16 mouse cellular contexts compared by ENCODE assay signal in genomic region chr14:62291406-62291987, GRCm38 (mm10). TPM values are rescaled to one million over a fixed set of nuclear protein-coding genes. Genes with fewer than 3 reads are reported as not detected.
DNase-seq lines count a peak whose midpoint lies in the region; ATAC-seq and TF ChIP-seq lines count a peak whose summit lies in the region.
"Had no signal": no experiment of that assay in that cellular context is flagged by ENCODE, and none has a peak within 500 bp of the region (broad histone marks: within the 10 kb centered on the region; RNA-seq: fewer than 3 reads in every experiment).

No protein-coding gene starts in this region.

- peak overlapping the region; percentile 98 for H3K4me2 ChIP-seq in hindbrain, postnatal 0 days (ENCODE audit: low read depth, low read length)
- no peak overlapping the region for H3K4me2 ChIP-seq in hindbrain, embryonic 13.5 days
- H3K4me2 ChIP-seq in forebrain, postnatal 0 days (ENCODE audit: low read depth): peak overlapping the region; percentile 99
- peak overlapping the region; percentile 99 for H3K4me2 ChIP-seq in kidney, embryonic 16.5 days (replicated peaks; ENCODE audit: low read depth, low read length)
- H3K4me2 ChIP-seq in midbrain, embryonic 15.5 days: peak overlapping the region; percentile 91

- TF ChIP-seq CTCF in hindbrain, postnatal 0 days (IDR thresholded peaks at IDR 0.05; ENCODE audit: low read depth): no peak
- TF ChIP-seq CTCF in forebrain, postnatal 0 days (IDR thresholded peaks at IDR 0.05; ENCODE audit: low read depth): no peak

- no peak for ATAC-seq in hindbrain, postnatal 0 days
- no peak for ATAC-seq in hindbrain, embryonic 13.5 days (ENCODE audit: low FRiP score)
- no peak for ATAC-seq in forebrain, postnatal 0 days
- ATAC-seq in kidney, embryonic 16.5 days (ENCODE audit: low FRiP score, low TSS enrichment): 0 out of 2 replicates have a peak, but pooled peaks have one; percentile 49
- ATAC-seq in midbrain, embryonic 15.5 days (replicated peaks): no peak

- WGBS in hindbrain, postnatal 0 days: 95% methylated on average over 1 of the region's 1 CpGs
- 95% methylated on average over 1 of the region's 1 CpGs for WGBS in hindbrain, embryonic 13.5 days
- WGBS in forebrain, postnatal 0 days: 95% methylated on average over 1 of the region's 1 CpGs
- 87% methylated on average over 1 of the region's 1 CpGs for WGBS in kidney, embryonic 16.5 days
- WGBS in midbrain, embryonic 15.5 days: 97% methylated on average over 1 of the region's 1 CpGs

- no peak overlapping the region for H3K9ac ChIP-seq in hindbrain, postnatal 0 days (replicated peaks; ENCODE audit: low read length)
- H3K9ac ChIP-seq in hindbrain, embryonic 13.5 days: no peak overlapping the region
- H3K9ac ChIP-seq in forebrain, postnatal 0 days: no peak overlapping the region
- no peak overlapping the region for H3K9ac ChIP-seq in kidney, embryonic 16.5 days (replicated peaks; ENCODE audit: low read length)
- no peak overlapping the region for H3K9ac ChIP-seq in midbrain, embryonic 15.5 days

- H3K27ac ChIP-seq in hindbrain, postnatal 0 days: no peak overlapping the region
- H3K27ac ChIP-seq in hindbrain, embryonic 13.5 days: no peak overlapping the region
- no peak overlapping the region for H3K27ac ChIP-seq in forebrain, postnatal 0 days (ENCODE audit: low read depth, low read length)
- no peak overlapping the region for H3K27ac ChIP-seq in kidney, embryonic 16.5 days (ENCODE audit: low read length)
- no peak overlapping the region for H3K27ac ChIP-seq in midbrain, embryonic 15.5 days
- H3K27ac ChIP-seq: embryonic facial prominence, embryonic 13.5 days; macrophage had no signal

- DNase-seq in hindbrain, postnatal 0 days (ENCODE audit: low spot score): no peak
- no peak for DNase-seq in forebrain, postnatal 0 days
- DNase-seq in frontal cortex, postnatal 36 days (ENCODE audit: low spot score in 2 of 2): no peak
- DNase-seq in embryo, embryonic 10.5 days (ENCODE audit: low spot score): no peak
- DNase-seq in right cerebral cortex, postnatal 14 days: no peak
- DNase-seq: adrenal gland, postnatal 36 days; lung, embryonic 14.5 days; thymus, postnatal 25 days had no signal

- H3K9me3 ChIP-seq in hindbrain, postnatal 0 days (ENCODE audit: low read length): no peaks in the 10 kb centered on the region
- H3K9me3 ChIP-seq in hindbrain, embryonic 13.5 days: no peaks in the 10 kb centered on the region
- H3K9me3 ChIP-seq in forebrain, postnatal 0 days (ENCODE audit: low read length): no peaks in the 10 kb centered on the region
- no peaks in the 10 kb centered on the region for H3K9me3 ChIP-seq in kidney, embryonic 16.5 days (ENCODE audit: low read length)
- H3K9me3 ChIP-seq in midbrain, embryonic 15.5 days: no peaks in the 10 kb centered on the region
- H3K9me3 ChIP-seq: embryonic facial prominence, embryonic 13.5 days; limb, embryonic 10.5 days had no signal

- H3K36me3 ChIP-seq in hindbrain, postnatal 0 days (ENCODE audit: insufficient read depth, low read length): no peaks in the 10 kb centered on the region
- H3K36me3 ChIP-seq in hindbrain, embryonic 13.5 days: no peaks in the 10 kb centered on the region
- H3K36me3 ChIP-seq in forebrain, postnatal 0 days (ENCODE audit: insufficient read depth): no peaks in the 10 kb centered on the region
- no peaks in the 10 kb centered on the region for H3K36me3 ChIP-seq in kidney, embryonic 16.5 days (ENCODE audit: insufficient read depth, low read length)
- no peaks in the 10 kb centered on the region for H3K36me3 ChIP-seq in midbrain, embryonic 15.5 days (replicated peaks)
- H3K36me3 ChIP-seq: embryonic facial prominence, embryonic 13.5 days; limb, embryonic 10.5 days had no signal

- no peaks in the 10 kb centered on the region for H3K27me3 ChIP-seq in hindbrain, postnatal 0 days (ENCODE audit: insufficient read depth, low read length)
- 0 out of 2 replicates have a peak, but pooled peaks cover 14% of the 10 kb centered on the region for H3K27me3 ChIP-seq in hindbrain, embryonic 13.5 days
- H3K27me3 ChIP-seq in forebrain, postnatal 0 days (ENCODE audit: insufficient read depth, low read length): no peaks in the 10 kb centered on the region
- no peaks in the 10 kb centered on the region for H3K27me3 ChIP-seq in kidney, embryonic 16.5 days (ENCODE audit: insufficient read depth, low read length)
- H3K27me3 ChIP-seq in midbrain, embryonic 15.5 days (replicated peaks): no peaks in the 10 kb centered on the region

- H3K4me1 ChIP-seq in hindbrain, postnatal 0 days (ENCODE audit: insufficient read depth, low read length): peaks cover 9% of the 10 kb centered on the region; the same call in 1 of the 2 replicates
- H3K4me1 ChIP-seq in hindbrain, embryonic 13.5 days (replicated peaks): peaks cover 14% of the 10 kb centered on the region
- peaks cover 3% of the 10 kb centered on the region; the same call in 1 of the 2 replicates for H3K4me1 ChIP-seq in forebrain, postnatal 0 days (ENCODE audit: insufficient read depth)
- peaks cover 9% of the 10 kb centered on the region; the same call in 1 of the 2 replicates for H3K4me1 ChIP-seq in kidney, embryonic 16.5 days (ENCODE audit: insufficient read depth, low read length)
- H3K4me1 ChIP-seq in midbrain, embryonic 15.5 days: peaks cover 16% of the 10 kb centered on the region

- H3K4me3 ChIP-seq in hindbrain, postnatal 0 days (ENCODE audit: low read length): no peak overlapping the region
- H3K4me3 ChIP-seq in hindbrain, embryonic 13.5 days: no peak overlapping the region
- peak overlapping the region; percentile 57; the same call in 1 of the 2 replicates for H3K4me3 ChIP-seq in forebrain, postnatal 0 days (ENCODE audit: low read depth, low read length)
- no peak overlapping the region for H3K4me3 ChIP-seq in kidney, embryonic 16.5 days (ENCODE audit: low read length)
- H3K4me3 ChIP-seq in midbrain, embryonic 15.5 days: peak overlapping the region; percentile 53; the same call in 1 of the 2 replicates

RNA-seq across cellular contexts. Expression of gene Rnaseh2b, which starts 0.9 kb away (rescaled TPM):
- total RNA-seq in hindbrain, postnatal 0 days (2014; rRNA removed): 20.4 and 22.3 TPM in 2 replicates
- 40.8 and 42.5 TPM in 2 replicates for polyA plus RNA-seq in hindbrain, postnatal 0 days (2015; fragmentation: Nextera tagmentation; extraction: Ambion mirVana)
- polyA plus RNA-seq in hindbrain, embryonic 13.5 days (2015; fragmentation: Nextera tagmentation; extraction: Ambion mirVana): 31.7 and 37.0 TPM in 2 replicates
- total RNA-seq in forebrain, postnatal 0 days (2014; rRNA removed): 20.7 and 21.3 TPM in 2 replicates
- polyA plus RNA-seq in forebrain, postnatal 0 days (2015; fragmentation: Nextera tagmentation; extraction: Ambion mirVana): 40.3 and 48.7 TPM in 2 replicates
- polyA plus RNA-seq in kidney, embryonic 16.5 days (2015; fragmentation: Nextera tagmentation; extraction: Ambion mirVana): 49.8 and 52.5 TPM in 2 replicates
- 23.0 and 23.2 TPM in 2 replicates for polyA plus RNA-seq in midbrain, embryonic 15.5 days (2015; fragmentation: Nextera tagmentation; extraction: Ambion mirVana)

RNA-seq across cellular contexts. Expression of gene Dleu7, which starts 1.4 kb away (rescaled TPM):
- total RNA-seq in hindbrain, postnatal 0 days (2014; rRNA removed): 22.1 and 31.2 TPM in 2 replicates
- 16.2 and 16.8 TPM in 2 replicates for polyA plus RNA-seq in hindbrain, postnatal 0 days (2015; fragmentation: Nextera tagmentation; extraction: Ambion mirVana)
- 6.0 and 7.0 TPM in 2 replicates for polyA plus RNA-seq in hindbrain, embryonic 13.5 days (2015; fragmentation: Nextera tagmentation; extraction: Ambion mirVana)
- total RNA-seq in forebrain, postnatal 0 days (2014; rRNA removed): 29.3 and 30.1 TPM in 2 replicates
- polyA plus RNA-seq in forebrain, postnatal 0 days (2015; fragmentation: Nextera tagmentation; extraction: Ambion mirVana): 15.8 and 19.6 TPM in 2 replicates
- 5.3 and 5.4 TPM in 2 replicates for polyA plus RNA-seq in kidney, embryonic 16.5 days (2015; fragmentation: Nextera tagmentation; extraction: Ambion mirVana)
- polyA plus RNA-seq in midbrain, embryonic 15.5 days (2015; fragmentation: Nextera tagmentation; extraction: Ambion mirVana): 12.9 and 14.7 TPM in 2 replicates
- total RNA-seq: adrenal gland, postnatal 36 days; gastrocnemius, adult 8-10 months; neutrophil, adult 5-6 weeks had no signal
- polyA plus RNA-seq: macrophage had no signal

Comparison
In these comparisons a context has a peak if more than half of its experiments do, and no peak if none do; other contexts are left out.
1. H3K4me3 ChIP-seq: peak in forebrain, postnatal 0 days (single experiment) and midbrain, embryonic 15.5 days (single experiment); none in hindbrain, postnatal 0 days (single experiment), hindbrain, embryonic 13.5 days (single experiment) and kidney, embryonic 16.5 days (single experiment).